Mouse (Mus musculus) skeletal muscle tissue, adult 2 months (tissue): ENCODE measurements around the gene Prpf18.
"Not testable (repeated sequence)": the region's sequence is repeated elsewhere in the genome, so short reads cannot be mapped to it uniquely, and the experiment has no call there.

ENCODE experiments used
- DNase-seq: peaks from one replicate; pipeline ENCODE4 v3.0.0-alpha.2; 2012; ENCODE audit warnings: low read depth, low spot score

Prpf18 gene

GRCm38 (mm10) chr2:4651500-4652285, at the start of gene Prpf18:
Prpf18 (minus strand) TSS chr2:4652113.
- peak; percentile 69 for DNase-seq

- DNase-seq, result no peak
Observed at GRCm38 (mm10) chr2:4679886-4680285, 28.0 kb upstream of the Prpf18 start.

DNA sequence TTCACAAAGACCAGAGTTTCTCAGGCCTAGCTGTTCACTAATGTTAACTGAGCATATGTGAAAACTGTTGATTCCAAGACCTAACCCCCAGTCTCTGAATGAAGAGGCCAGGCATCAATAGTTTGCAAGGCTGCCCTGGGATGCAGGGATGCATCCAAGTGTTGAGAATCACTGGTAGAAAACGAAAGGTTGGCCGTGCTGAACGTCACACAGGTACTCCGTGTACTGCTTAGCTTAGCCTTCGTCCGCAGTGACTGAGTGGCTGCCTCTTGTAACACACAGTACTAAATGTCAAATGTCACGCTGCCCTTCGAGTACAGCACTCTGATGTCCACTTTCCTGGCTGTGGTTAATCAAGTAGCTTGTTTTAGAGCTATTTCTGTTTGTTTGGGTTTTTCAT, 19.7 kb upstream of the Prpf18 start:
- no peak for DNase-seq

GRCm38 (mm10) chr2:4669701-4670100, 17.8 kb upstream of the Prpf18 start:
- DNase-seq, result no peak

DNA sequence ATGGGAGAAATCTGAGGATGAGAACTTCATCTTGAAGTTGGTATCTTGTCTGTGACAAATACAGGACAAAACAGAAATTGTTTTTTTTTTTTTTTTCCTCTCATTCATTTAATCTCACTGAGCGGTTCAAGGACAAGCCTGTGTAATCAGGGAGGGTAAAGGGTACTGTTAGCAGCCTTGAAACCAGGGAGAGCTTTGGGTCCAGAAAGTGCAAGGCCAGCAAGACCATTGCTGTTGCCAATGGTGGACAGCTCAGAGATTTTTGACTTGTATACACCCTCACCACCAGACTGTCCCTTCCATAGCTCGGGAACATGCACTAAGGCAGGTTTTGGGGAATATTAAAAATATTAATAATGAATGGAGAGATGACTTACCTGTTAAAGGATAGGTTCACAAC, 16.7 kb upstream of the Prpf18 start:
- no peak for DNase-seq

GRCm38 (mm10) chr2:4660677-4661076, 8.8 kb upstream of the Prpf18 start:
- no peak for DNase-seq

GRCm38 (mm10) chr2:4649646-4650045, 2.3 kb downstream of the Prpf18 start:
- no peak for DNase-seq

GRCm38 (mm10) chr2:4648094-4648493, 3.8 kb downstream of the Prpf18 start:
- DNase-seq, result no peak

DNA sequence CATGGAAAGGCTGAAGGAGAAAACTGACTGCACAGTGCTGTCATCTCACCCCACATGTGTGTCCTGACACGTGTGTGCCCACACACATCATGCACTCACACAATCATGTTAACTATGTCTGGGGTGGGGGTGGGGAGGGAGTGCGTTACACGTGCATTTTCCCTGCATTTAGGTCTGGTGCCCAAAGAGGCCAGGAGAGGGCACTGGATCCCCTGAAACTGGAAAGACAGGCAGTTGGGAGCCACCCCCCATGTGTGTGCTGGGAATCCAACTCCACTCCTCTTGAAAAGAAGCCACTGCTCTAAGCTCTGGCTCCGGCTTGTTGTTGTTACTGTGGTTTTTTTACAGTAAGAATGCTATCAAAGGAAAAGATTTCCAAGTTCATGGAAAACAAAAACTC, 6.8 kb downstream of the Prpf18 start:
- DNase-seq, result no peak

DNA sequence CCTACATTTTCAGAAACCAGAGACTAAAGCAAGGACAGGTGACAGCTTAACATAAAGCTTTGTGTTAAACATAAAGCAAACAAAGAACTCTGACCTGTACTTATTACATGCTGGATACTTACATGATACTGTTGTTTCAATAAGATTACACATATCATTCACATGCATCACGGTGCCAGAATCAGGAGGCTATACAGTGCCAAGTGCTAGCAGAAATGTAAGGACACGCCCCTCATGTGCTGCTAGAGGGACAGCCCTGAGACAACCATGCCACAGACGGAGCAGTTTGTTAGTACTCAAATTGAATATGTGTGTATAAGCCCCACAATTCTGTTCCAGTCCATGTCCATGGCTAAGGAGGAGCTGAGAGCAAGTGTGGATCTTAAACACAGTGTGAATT, 13.7 kb downstream of the Prpf18 start:
- no peak for DNase-seq

GRCm38 (mm10) chr2:4636656-4637055, 15.3 kb downstream of the Prpf18 start:
- DNase-seq, result no peak

GRCm38 (mm10) chr2:4635804-4636203, 16.1 kb downstream of the Prpf18 start:
- DNase-seq, result no peak

GRCm38 (mm10) chr2:4630197-4630835, 21.6 kb downstream of the Prpf18 start:
- DNase-seq, result no peak

DNA sequence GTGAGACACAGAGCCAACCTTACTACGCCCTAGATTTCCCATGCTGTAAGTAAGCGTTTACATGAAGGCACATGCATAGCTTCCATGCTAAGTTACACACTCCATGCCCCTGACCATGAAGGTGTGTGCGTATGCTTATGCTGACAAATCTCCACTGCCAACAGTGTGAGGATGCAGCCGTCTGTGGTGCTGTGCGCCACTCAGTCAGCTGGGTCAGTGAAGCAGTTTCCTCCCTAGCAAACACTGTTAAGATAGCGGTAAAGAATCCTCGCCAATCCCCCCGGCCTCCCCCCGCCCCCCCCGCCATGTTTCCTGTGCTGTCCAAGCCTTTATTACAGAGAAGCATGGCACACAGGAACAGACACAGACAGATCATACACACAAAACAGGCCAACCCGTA, 22.4 kb downstream of the Prpf18 start:
- no peak for DNase-seq

DNA sequence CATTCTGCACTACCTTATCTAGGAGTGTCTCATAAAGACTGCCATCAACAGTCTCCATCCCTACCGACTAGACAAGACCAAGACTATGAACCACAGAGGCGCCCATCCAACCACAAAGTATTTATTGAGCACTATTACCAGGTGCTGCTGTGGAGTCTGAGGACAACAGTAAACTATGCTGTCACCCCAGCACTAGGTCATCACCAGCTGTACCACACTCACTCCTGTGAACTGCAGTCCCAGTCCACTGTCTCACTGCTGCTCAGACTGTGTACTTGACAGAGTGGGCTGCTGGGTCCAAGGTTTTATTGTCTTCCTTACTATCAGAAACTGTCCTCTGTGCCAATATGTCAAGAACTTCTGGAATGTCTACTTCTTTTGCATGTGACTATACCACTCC, 23.0 kb downstream of the Prpf18 start:
- DNase-seq, result no peak

DNA sequence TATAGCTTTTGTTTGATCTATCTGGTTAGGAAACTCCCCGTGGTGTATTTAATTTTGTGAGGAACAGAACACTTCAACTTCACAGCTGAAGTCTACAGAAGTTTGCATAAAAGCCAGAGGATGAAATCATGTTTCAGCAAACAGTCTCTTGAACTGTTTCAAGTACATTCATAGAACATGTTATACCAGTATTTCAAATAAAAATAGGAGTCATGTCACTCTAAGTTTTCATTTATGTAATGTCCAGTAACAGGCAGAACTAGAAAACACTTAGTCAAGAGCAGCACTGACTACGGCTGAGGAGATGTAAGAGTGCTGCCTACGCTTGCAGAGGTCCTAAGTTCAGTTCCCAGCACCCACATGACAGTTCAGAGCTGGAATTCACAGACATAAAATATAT, 25.0 kb downstream of the Prpf18 start:
- DNase-seq, result no peak

GRCm38 (mm10) chr2:4621471-4621985, 30.4 kb downstream of the Prpf18 start:
- peak; percentile 38 for DNase-seq

DNA sequence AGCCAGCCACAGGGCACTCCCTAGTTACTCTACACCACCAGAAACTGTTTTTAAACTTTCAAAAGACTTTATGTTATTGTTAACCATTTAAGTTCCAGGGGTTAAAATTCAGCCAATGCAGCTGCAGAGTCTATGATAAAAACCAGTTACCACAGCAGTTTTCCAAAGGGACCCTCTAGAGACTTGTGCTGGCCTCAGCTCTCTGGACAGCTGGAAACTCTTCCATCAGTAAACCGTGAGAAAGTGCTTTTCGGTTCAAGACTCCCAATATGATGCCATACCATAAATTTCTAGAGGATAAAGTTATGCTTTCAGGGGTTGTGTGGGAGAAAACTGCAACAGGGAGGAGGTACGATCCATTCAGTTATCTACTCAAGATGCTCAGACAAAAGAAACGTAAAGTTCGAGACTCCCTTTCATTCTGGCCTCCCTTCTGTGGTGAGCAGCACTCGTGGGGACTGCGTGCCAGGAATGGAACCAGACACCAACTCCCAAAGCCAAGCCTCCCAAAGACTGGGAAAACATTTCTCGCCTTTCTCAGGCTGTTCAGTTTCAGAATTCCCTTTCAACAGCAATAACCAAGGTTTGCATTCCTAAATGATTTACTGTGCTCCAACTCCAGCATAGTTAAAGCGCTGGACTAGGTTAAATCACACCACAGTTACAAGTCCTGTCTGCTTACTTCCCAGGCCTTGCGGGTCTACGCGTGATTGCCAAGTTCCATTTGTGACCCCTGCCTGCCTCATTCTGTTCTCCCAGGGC, 31.1 kb downstream of the Prpf18 start:
- DNase-seq, result peak; percentile 58

GRCm38 (mm10) chr2:4619893-4620593, 31.9 kb downstream of the Prpf18 start:
- DNase-seq, result no peak

- DNase-seq, result not testable (repeated sequence)
Observed at GRCm38 (mm10) chr2:4619126-4619525, 32.8 kb downstream of the Prpf18 start.

- no peak for DNase-seq
Observed at GRCm38 (mm10) chr2:4616995-4617394, 34.9 kb downstream of the Prpf18 start.
